Mouse (Mus musculus) small intestine, adult 2 months (tissue): ENCODE data around the gene Kansl2.

Experiments
- CTCF ChIP-seq: fragments of 200-500 bp; IDR thresholded peaks from 2 replicates; pipeline ENCODE4 v1.5.1; 2012; ENCODE audit warnings: low read depth, mild to moderate bottlenecking, control low read depth, inconsistent platforms, low read length, moderate library complexity, mixed read lengths; ENCODE audit not compliant: insufficient replicate concordance, insufficient read length; ENCODE audit errors: extremely low read depth
- POLR2A ChIP-seq: fragments of 200-500 bp; IDR thresholded peaks from 2 replicates; pipeline ENCODE4 v1.6.1; 2012; ENCODE audit warnings: low read depth, mild to moderate bottlenecking, control low read depth, inconsistent platforms, low read length, moderate library complexity

- TF ChIP-seq CTCF = peak; percentile 81; the same call in 1 of the 2 replicates
- no peak for TF ChIP-seq POLR2A
These were observed 45.9 kb upstream of the Kansl2 start for GRCm38 (mm10) chr15:98579795-98580464.
